Mouse (Mus musculus) urinary bladder, postnatal 4 days (tissue): ENCODE measurements at regions not wholly inside any gene's neighbourhood (a gene's known extent, or its start where the extent isn't known, plus 50 kb on each side); places are given as distances from the start of the nearest gene placed in this dataset.
A peak's percentile ranks its signal among the peaks of the same experiment; 100 is the strongest.
"Not testable (repeated sequence)": the region's sequence is repeated elsewhere in the genome, so short reads cannot be mapped to it uniquely, and the experiment has no call there.

Experiments used
- DNase-seq, 2 experiments: peaks; one replicate each; pipeline ENCODE4 v3.0.0; 2021 to 2022; ENCODE audit warnings: low spot score in 2 of 2

DNA sequence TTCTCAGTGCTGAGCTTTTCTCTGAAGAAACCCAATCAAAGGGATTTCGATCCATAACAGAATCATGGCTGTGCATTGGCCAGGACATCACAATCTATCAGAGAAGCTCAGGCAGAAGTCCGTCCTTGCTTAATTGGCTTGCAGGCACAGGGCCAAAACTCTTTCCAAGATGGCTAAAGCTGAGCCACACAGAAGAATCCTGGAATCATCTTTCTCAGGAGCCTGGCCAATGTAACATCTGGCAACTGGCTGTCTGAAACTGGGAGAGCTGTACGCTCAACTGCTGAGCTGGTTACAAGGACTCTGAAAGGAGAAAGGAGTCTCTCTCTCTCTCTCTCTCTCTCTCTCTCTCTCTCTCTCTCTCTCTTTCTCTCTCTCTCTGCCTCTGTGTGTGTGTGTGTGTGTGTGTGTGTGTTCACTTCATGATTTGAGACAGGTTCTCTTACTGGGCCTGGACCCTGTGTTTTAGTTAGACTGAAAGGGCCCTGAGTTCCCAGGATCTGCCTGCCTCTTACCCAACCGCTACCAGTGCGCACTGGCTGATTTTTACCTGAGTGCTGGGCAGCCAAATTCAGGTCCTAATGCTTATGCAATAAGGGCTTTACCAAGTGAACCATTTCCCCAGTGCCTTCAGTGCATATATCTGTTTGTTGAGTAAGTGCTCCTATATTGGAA lies 333.3 kb upstream of the Cwc22 start:
- DNase-seq: peak; percentile 52 to 63

DNA sequence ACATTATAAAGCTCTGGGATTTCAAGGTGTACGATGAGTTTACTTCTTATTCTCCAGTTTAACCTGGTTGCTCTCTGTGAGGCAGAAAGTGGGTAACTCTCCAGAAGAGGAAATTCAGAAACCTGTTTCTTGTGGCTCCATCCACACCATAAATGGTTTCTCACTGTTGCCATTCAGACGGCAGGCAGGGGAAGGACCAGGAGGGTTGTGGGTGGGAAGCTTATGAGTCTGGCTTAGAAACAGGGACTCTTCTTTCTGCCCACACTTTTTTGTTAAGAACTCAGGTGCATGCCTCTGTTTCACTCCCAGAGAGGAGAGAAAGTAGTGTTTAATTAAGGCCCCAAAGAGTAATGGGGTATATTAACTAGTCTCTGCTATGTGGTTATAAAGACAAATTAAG lies 332.5 kb upstream of the Cwc22 start:
- DNase-seq: no peak

DNA sequence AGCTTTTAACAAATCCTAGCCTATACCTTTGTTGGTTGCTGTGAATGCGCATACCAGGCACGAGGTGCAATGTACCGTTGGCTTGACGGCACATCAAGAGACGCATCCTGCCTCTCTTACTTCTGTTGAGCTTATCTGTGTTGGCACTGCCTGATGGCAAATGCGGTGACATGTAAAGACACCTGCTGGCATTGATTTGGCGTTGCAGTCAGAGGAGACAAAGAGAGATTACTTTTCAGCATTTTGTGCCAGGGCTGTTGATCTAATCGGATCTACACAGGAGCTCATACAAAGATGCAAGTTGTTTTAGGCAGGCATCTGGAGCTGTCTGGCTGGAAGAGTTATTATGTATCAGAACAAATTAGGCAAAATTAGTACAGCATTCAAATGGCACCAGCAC lies 331.5 kb upstream of the Cwc22 start:
- DNase-seq: no peak

DNA sequence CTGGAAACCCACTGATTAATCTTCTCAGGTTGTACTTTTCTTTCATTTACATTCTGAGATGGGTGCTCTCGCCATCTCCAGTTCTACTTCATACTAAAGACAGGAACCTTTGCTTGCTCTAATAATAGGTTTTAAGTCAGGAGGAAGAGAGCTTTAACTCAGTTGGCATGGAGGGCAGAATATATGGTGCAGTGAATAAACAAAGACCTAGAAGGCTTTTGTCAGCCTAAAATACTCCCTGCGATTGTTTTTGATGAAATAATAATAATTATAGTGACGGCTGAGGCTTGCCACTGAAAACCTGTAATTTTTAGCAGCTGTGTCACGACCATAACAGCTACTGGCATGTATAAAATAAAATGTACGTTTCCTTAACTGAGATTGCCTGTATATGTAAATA lies 327.9 kb upstream of the Cwc22 start:
- no peak for DNase-seq

DNA sequence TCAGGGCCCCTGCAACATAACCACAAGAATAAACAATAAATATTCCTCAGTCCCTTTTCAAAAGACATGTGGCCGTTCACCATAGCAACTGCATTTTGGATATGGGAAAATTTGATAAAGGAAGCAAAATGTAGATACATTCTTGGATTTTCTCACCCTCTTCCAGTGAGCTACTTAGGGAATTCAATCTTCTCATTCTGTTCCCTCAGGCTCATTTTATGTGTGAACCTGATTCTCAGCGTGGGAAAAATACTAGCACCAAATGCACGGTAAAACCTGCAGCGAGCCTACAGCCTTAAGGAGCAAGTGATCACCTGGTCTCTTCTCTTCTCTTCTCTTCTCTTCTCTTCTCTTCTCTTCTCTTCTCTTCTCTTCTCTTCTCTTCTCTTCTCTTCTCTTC lies 322.5 kb upstream of the Cwc22 start:
- no peak for DNase-seq

DNA sequence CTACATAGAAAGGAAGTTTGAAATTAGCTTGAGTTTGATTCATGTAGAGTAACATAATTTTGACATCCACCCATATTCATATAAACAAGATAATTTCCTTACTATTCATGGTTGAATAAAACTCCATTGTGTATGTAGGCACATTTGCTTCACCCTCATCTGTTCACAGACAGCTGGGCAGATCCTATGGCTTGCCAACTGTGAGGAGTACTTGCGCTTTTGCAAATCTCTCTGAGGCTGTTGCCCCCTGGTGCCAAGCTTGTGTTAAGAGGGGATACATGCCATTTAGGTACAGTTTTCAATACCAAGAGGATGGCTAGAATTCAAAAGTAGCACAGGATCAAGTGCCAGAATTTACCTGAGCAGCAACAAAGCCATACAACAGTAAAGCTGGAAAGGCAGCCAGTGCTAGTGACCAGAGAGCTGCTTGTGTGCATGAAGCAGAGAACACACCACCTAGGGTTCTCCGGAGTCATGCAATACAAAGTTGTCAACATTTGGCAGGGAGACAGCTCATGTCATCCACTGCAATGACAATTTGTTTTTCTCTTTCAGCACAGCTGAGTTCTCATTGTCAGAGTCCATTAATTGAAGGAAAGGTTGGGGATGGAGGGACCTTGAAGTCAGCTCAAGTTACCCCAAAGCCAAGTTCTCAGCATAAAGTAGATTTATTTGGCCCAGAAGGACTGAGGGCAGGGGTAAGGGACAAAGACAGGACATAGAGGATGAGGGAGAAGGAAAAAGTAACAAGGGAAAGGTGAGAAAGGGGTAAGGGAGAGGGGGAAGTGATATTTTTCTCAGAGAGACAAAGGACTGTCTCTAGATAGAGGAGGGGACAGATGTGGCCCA lies 321.6 kb upstream of the Cwc22 start:
- no peak for DNase-seq

DNA sequence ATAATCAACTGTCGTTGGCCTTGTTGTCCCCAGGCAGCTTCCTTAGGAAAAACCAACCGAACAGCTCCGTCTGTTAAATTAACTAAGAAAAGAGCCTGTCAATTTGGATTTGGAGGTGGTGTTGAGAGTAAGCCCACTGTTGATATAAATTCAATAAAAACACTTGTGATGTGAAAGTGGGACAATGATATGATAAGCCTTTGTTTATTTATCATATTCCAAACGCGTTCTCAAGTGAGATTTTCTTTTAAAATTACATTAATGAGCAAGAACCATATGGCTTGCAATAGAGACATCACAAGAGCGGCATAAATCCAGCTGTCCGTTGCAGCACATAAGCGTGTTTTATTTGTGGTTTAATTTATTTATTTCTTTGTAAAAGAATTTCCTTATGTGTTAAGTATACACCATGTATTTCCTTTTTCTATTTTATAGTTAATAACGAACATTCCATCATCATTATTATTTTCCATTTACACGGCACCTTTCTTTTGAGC lies 307.5 kb upstream of the Cwc22 start:
- DNase-seq: no peak

DNA sequence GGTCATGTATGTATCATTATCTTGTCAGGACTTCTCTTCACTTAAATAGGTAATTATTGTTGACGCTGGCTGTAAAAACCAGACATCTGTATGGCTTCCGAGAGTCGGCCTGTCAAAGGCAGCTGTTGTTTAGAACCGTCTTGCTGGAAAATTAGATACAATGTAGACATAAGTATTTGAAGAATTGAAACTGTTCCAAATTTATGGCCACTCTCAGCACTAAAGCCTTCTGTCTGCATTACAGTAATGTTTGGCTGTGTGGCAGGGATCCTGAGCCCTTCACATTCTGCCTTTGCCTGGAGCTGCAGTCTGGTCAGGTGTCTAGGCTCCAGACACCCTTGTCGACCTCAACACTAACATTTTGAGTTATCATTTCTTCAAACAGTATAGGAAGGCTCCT lies 300.2 kb upstream of the Cwc22 start:
- no peak for DNase-seq

DNA sequence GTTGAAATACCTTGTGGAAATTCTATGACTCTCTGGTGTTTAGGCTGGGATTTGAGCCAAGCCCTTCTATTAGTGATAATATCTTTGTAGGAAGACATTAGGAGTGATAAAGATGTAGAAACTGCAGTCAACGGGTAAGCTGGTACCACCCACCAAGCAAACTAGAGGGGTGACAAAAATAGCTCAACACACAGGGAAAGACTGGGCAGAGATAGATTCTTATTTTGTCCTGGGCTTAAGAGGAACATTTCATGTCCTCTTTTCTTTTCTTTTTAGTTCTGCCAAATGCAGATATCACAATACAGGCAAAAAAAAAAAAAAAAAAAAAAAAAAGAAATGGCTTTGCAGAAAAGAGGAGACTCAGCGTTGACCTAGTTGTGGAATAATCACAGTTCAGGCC lies 294.1 kb upstream of the Cwc22 start:
- no peak for DNase-seq

DNA sequence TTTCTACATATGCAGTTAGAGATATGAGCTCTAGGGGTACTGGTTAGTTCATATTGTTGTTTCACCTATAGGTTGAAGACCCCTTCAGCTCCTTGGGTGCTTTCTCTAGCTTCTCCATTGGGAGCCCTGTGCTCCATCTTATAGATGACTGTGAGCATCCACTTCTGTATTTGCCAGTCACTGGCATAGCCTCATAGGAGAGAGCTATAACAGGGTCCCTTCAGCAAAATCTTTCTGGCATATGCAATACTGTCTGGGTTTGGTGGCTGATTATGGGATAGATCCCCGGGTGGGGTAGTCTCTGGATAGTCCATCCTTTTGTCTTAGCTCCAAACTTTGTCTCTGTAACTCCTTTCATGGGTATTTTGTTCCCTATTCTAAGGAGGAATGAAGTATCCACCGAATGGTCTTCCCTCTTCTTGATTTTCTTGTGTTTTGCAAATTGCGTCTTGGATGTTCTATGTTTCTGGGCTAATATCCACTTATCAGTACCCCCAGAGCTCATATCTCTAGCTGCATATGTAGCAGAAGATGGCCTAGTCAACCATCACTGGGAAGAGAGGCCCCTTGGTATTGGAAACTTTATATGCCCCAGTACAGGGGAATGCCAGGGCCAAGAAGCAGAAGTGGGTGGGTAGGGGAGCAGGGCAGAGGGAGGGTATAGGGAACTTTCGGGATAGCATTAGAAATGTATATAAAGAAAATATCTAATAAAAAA lies 279.4 kb upstream of the Cwc22 start:
- not testable (repeated sequence) for DNase-seq

DNA sequence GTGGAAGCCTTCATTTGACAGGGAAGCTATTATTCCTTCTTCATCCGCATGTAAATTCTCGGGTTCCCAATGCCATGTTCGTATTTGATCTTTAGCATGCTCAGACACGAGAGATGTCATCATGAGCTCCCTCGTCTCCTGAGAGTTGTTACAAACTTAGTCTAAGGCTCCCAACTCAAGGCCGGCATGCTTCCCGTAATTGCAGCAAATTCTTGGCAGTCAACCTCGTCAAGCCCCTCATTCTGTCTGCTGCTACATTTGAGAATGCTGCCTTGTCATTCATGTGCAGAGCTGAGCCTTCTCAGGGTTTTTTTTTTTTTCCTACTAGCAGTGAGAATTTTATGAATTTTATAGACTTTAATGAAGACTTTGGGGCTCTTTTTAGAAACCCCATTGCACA lies 268.3 kb upstream of the Cwc22 start:
- no peak for DNase-seq

DNA sequence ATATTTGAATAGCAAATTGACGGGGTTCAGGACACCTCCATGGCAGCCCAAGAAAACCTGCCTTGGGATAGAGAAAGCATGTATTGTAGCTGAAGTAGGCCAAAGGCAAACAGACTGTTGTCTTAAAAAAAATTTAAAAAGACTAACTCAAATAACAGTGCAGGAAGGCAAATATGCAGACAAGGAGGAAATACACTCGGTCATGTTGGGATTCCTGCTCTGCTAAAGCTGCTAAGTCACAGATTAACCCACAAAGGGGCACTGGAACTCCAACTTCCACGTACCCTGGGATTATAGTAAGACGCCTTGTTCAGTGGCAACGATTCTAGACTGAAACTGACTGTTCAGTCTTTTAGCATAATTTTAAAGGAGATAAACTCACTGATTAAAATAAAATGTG lies 258.9 kb upstream of the Cwc22 start:
- no peak for DNase-seq

DNA sequence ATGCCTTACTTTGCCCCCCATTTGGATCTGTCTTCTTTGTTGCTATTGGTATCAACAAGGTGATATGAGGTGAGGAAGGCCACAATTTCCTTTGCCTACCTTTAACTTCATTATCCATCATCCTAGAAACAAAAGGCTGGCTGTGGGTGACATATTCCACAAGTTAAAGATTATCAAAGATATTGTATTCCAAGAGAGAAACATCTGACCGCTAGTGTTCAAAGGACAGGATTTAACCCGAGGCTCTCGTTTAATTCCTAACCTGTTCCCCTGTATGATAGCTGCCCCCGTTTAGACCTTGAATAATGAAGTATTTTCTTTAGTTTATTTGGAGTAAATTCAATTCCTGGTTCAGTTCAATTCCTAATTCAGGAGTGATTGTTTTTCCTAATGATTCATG lies 249.8 kb upstream of the Cwc22 start:
- no peak for DNase-seq

DNA sequence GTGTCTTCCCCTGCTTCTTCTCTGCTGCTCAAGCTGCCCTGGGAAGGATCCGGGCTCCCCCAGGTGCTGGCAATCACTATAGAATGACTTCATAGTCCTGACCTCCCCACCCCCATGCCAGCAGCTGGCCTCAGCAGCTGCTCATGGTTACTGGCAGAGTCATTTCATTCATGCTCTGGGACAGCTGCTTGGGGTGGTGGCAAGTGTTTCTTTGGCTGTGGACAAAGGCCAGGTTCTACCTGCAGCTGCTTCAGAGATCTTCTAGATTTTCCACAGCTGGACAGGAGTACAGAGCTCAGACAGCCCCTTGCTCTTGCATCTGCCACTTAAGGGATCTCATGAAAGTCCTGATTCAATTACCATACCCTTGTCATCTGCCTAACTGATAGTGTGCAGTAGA lies 243.4 kb upstream of the Cwc22 start:
- no peak for DNase-seq

DNA sequence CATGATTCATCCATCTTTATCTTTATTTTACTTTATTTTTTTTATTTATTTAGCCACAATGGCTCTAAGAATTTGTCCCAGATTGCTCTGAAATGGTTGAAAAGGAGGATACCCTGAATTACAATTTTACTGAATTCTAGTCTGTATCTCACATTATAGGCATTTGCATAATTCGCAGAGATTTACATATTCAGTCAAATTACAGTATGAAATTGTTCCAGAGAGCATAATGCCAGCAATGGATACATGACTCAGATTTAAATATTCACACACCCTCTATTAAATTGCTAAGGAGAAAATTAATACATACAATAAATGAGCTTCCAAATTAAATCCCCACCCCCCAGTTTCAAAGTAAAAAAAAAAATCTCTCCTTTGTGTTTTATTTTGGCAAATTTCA lies 238.8 kb upstream of the Cwc22 start:
- no peak for DNase-seq

DNA sequence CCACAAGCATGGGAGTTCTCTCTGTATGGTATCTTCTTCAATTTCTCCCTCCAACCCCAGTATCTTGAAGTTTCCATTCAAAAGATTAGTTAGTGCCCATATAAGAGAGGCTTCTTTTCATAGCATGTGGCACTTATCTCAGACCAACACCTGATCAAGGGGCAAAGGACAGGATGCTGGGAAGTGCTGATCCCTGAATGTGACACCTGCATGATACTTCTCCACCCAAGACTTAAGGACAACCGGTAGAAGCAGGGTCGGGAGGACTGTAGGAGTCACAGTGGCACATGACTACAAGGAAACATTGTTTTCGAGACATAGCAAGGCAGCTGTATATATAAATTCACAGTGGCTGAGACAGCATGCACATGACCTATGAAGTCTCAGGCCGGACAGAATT lies 227.6 kb upstream of the Cwc22 start:
- no peak for DNase-seq

DNA sequence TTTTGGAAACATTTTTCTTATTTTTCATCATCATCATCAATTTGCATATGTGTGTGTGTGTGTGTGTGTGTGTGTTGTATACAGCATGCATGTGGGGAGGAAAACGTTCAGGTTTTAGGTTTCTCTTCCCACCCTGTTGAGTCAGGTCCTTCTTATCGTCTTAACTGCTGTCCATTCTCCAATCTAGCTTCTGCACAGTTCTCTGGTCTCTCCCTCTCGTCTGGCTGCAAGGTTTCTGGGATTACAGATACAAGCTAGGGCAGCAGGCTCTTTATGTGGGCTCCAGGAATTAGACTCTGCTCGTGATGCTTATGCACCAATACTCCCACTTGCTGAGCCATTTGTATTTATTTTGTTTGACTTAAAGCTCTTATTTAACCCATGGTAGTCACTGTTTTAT lies 226.6 kb upstream of the Cwc22 start:
- DNase-seq: no peak

DNA sequence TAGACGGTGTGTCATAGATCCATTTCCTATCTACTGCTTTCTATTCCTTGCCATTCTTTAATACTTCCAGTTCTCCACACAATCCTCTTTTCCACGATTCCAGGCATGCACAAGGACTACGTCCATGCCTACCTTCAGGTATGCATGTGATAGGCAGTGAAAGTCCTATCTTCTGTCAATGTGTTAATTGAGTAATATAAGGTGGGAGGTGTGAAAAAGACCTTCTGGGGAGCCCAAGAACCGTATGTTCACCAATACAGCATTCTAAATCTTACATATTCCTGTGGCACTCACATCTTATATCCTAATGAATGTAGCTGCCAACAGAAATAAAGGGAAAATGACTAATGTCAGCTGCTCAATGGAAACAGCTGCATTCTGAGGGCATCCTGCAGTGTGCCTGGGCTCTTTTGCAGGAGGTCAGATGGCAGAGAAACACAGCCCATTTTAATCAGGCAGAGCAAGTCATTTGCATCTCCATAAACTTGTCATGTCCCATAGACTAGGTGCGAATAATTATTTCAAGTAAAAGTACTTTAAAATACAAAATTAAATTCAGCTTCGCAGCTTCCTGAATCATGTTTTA lies 224.1 kb upstream of the Cwc22 start:
- no peak for DNase-seq

DNA sequence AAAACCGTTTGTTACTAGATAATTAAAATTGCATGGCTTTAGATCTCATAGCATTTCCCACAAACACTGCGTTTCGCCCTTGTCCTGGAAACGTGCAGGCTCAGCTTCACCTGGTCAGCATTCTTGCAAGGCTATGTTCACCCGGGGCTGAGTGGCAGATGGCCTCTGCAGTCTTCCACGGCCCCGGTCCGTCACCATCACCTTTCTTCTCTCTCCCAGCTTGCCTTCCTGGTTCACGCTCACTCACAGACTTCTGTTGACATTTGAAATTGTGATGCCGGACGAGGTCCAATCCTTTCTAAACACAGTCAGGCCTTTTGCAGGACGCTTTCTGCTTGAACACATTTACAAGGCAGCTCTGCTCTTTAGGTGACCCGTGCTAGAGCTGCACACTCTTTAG lies 219.3 kb upstream of the Cwc22 start:
- no peak for DNase-seq

DNA sequence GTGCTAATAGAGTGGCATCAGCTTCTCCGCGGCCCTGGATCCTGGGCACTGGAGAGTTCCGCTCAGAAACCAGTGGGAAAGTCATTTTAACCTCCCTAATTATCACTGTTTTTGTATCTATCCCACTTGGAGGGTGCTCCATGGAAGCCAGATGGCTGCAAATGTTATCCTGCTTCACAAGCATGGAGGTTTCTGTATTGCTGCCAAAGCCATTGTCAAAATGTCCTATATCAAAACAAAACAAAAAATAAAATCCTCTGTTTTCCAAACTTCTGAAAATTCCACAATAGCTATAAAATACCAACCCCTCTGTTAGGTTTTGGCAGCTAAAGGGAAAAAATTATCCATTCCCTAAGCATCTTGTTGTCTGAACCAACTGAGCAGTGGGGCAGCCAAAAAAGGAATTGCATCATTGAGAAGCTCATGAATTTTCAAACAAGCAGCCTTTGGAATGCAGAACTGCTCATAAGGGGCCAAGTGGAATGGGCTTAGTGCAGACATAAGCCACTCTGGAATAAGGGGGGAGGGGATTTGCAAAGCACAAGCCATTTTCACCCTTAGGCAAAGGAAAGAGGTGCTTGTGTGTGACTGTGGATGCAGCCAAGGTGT lies 213.8 kb upstream of the Cwc22 start:
- DNase-seq: no peak

DNA sequence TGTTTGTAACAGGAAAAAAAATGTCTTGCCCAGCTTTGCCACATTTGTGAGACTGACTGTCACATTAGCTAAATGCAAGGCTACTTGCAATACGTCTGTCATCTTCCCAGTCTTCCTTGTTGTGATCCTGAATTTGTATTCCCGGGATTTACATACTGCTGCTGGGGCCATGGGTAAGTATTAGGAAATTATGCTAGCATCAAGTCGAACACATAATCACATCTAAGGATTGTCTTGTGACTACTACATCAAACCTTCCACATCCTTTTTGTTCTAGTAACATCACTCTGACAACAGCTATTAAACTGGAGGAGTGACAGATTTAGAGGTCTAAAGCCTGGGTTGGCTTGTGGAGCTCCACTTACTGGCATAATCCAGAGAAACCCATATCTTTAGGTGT lies 164.2 kb upstream of the Cwc22 start:
- no peak for DNase-seq

DNA sequence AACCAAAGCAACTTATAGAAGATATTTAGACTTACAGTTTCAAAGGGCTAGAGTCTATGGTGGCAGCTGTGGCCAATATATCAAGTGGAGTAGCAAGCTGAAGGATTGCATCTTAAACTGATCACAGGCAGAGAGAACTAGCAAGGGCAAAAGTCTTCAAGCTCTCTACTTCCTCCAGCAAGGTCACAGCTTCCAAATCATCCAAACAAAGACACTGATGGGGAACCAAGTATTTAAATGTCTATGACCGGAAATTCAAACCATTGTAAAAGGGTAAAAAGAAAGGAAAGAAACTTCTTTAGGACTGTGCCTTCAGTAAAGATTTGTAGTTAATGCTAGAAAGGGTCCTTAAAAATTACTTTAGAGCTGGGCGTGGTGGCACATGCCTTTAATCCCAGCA lies 149.4 kb upstream of the Cwc22 start:
- no peak for DNase-seq
